Mouse (Mus musculus) CD4-positive helper T cell, adult 2 months (primary cell): ENCODE measurements around the gene Cpn1.
"Not testable (repeated sequence)": the region's sequence is repeated elsewhere in the genome, so short reads cannot be mapped to it uniquely, and the experiment has no call there.

Experiments used
- DNase-seq: peaks from one replicate; pipeline ENCODE4 v3.0.0-alpha.2; 2012; ENCODE audit warnings: low read depth, missing footprints, low spot score

Cpn1 gene

GRCm38 (mm10) chr19:43981992-43982391 is 4.4 kb downstream of the Cpn1 start:
- no peak for DNase-seq

GRCm38 (mm10) chr19:43980711-43981110 is 5.6 kb downstream of the Cpn1 start:
- no peak for DNase-seq

- DNase-seq = no peak
Observed at GRCm38 (mm10) chr19:43977799-43978198, 8.6 kb downstream of the Cpn1 start.

GRCm38 (mm10) chr19:43976661-43977060 is 9.7 kb downstream of the Cpn1 start:
- no peak for DNase-seq

- no peak for DNase-seq
Observed at GRCm38 (mm10) chr19:43974221-43974620, 12.1 kb downstream of the Cpn1 start.

GRCm38 (mm10) chr19:43973711-43974110 is 12.6 kb downstream of the Cpn1 start:
- DNase-seq = no peak

- no peak for DNase-seq
Observed at GRCm38 (mm10) chr19:43972129-43972528, 14.2 kb downstream of the Cpn1 start.

- no peak for DNase-seq
Observed at GRCm38 (mm10) chr19:43968436-43969026, 17.8 kb downstream of the Cpn1 start.

GRCm38 (mm10) chr19:43966481-43966880 is 19.9 kb downstream of the Cpn1 start:
- DNase-seq = no peak

- DNase-seq = no peak
Observed at GRCm38 (mm10) chr19:43965496-43966085, 20.8 kb downstream of the Cpn1 start.

- DNase-seq = no peak
Observed at GRCm38 (mm10) chr19:43962795-43963194, 23.6 kb downstream of the Cpn1 start.

- peak; percentile 22 for DNase-seq
Observed at GRCm38 (mm10) chr19:43961185-43961584, 25.2 kb downstream of the Cpn1 start.

GRCm38 (mm10) chr19:43960014-43960413 is 26.3 kb downstream of the Cpn1 start:
- no peak for DNase-seq

- DNase-seq = peak; percentile 53
Observed at GRCm38 (mm10) chr19:43959162-43959561, 27.2 kb downstream of the Cpn1 start.

- DNase-seq = no peak
Observed at GRCm38 (mm10) chr19:43957881-43958280, 28.5 kb downstream of the Cpn1 start.

GRCm38 (mm10) chr19:43957402-43957801 is 29.0 kb downstream of the Cpn1 start:
- no peak for DNase-seq

GRCm38 (mm10) chr19:43955266-43955665 is 31.1 kb downstream of the Cpn1 start:
- DNase-seq = no peak

GRCm38 (mm10) chr19:43954864-43955263 is 31.5 kb downstream of the Cpn1 start:
- DNase-seq = no peak

GRCm38 (mm10) chr19:43952936-43953335 is 33.4 kb downstream of the Cpn1 start:
- DNase-seq = not testable (repeated sequence)

GRCm38 (mm10) chr19:43949111-43949810 is 37.1 kb downstream of the Cpn1 start:
- DNase-seq = no peak

- no peak for DNase-seq
Observed at GRCm38 (mm10) chr19:43944566-43944965, 41.8 kb downstream of the Cpn1 start.

GRCm38 (mm10) chr19:43943076-43943475 is 43.3 kb downstream of the Cpn1 start:
- DNase-seq = no peak
